Mouse (Mus musculus): ENCODE measurements around the gene Pde4a.

DNA sequence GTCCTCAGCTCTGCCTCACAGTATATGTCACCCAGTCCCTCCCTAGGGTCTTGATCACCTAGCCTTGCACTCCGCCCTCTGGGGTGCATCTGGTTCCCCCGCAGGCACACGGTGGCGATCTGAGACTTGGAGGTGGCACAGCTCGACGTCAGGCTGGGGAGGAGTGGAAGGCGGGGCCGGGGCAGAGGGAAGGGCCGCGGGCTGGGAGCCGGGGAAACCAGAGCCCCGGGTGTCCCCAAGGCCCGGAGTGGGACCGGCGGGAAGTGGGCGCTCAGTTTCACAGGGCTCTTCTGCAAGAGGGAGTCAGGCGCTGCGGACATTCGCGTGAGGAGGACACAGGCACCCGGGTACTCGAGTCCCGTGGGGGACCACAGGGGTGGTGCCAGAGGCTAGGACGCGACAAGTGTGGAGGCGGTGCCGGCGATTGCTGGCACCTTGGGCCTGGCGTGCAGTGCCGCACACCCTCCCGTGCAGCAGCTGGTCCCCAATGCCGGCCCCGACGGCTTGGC lies 18.4 kb downstream of the Pde4a start:
- TF ChIP-seq POLR2A (IDR thresholded peaks at IDR 0.05; ENCODE audit: insufficient read depth, low read length) (no peak), CTCF (IDR thresholded peaks at IDR 0.05; ENCODE audit: low read depth, low read length) (no peak), EP300 (IDR thresholded peaks at IDR 0.05; ENCODE audit: insufficient read depth, low read depth, low read length) (no peak)

Measured in ES-Bruce4 (cell line).